Mouse (Mus musculus): ENCODE data around the gene Ccl21a. TPM values are rescaled to one million over a fixed set of nuclear protein-coding genes. Genes with fewer than 3 reads are reported as not detected.

Gene Ccl21a
- polyA plus RNA-seq (2014; fragmentation: Illumina TruSeq; extraction: RNeasy Lipid Tissue Mini Kit (QIAGEN cat#74804); ENCODE audit: low replicate concordance) = not detected

DNA sequence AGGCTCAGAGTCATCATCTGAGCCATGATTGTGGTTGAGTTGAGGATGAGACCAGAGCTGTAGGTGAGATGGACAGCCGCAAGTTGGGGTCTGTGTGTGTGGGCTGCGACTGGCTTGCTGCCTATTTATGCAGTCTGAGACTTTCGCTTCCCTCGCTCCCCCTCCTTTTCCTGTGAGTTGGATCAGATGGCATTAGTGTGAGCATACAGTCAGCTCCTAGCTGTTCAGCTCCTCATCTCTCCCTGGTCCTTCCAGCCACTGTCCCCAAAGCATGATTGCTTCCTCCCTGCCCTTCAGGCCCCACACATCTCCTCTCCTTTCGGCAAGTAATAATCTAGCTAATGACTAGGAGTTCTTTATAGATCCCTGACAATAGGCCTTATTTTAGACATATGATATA lies at the start of gene Ccl21a:
TSS of gene Ccl21a (minus strand) at position 101 of the 400 bp plus-strand sequence.

DNA sequence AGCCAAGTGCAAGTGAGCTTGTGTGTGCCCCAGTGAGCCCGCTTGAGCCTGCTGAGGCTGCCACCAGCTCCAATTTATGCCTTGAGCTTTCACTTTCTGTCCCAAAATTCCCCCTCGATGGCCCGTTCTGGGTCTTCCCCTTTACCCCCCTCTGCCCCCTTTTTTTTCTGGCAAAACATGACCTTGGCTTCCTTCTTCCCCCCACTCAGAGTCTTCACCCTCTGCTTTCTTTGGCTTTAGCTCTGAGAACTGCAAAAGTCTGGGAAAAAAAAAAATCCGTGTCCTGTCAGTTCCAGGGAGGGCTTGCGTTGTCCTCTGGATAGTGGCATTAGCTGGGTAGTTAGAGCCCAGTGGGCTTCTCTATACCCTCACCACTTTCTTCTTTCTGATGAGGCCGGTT lies 17.3 kb downstream of the Ccl21a start, which contains the start of gene Ccl19:
TSS of gene Ccl19 (minus strand) at position 101 of the 400 bp plus-strand sequence.

DNA sequence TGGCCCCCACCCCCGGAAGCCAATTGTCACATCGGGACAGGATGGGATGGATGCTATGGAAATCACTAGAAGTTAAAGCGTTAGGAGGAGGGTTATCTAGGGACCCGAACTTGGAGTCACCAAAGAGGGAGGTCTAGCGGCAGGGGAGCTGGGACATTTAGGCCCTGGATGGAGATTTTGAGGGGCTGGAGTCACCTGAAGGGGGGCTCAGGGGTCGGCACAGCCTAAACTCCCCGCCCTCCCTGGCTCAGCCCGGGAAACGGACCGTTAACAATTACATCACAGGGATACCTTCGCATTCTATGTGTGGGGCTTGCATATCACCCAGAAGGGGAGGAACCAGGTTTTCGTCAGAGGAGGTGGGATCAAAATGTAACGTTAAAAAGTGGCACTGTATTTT lies 38.5 kb downstream of the Ccl21a start, which contains the start of gene 4930578G10Rik:
TSS of gene 4930578G10Rik (plus strand) at position 301 of the 400 bp plus-strand sequence.

Other genes with a start within 250 kb of the Ccl21a start
- not detected for gene Fam205a2, start 245.8 kb downstream of the Ccl21a start, polyA plus RNA-seq (2014; fragmentation: Illumina TruSeq; extraction: RNeasy Lipid Tissue Mini Kit (QIAGEN cat#74804); ENCODE audit: low replicate concordance)
- not detected for gene Gm10591, start 161.8 kb downstream of the Ccl21a start, polyA plus RNA-seq (2014; fragmentation: Illumina TruSeq; extraction: RNeasy Lipid Tissue Mini Kit (QIAGEN cat#74804); ENCODE audit: low replicate concordance)
- gene Gm2564, start 144.3 kb downstream of the Ccl21a start, polyA plus RNA-seq (2014; fragmentation: Illumina TruSeq; extraction: RNeasy Lipid Tissue Mini Kit (QIAGEN cat#74804); ENCODE audit: low replicate concordance) = not detected
- not detected for gene Ccl27b, start 118.7 kb downstream of the Ccl21a start, polyA plus RNA-seq (2014; fragmentation: Illumina TruSeq; extraction: RNeasy Lipid Tissue Mini Kit (QIAGEN cat#74804); ENCODE audit: low replicate concordance)
- gene Il11ra2, start 112.1 kb downstream of the Ccl21a start, polyA plus RNA-seq (2014; fragmentation: Illumina TruSeq; extraction: RNeasy Lipid Tissue Mini Kit (QIAGEN cat#74804); ENCODE audit: low replicate concordance) = not detected
- not detected for gene 4930578G10Rik, start 38.4 kb downstream of the Ccl21a start, polyA plus RNA-seq (2014; fragmentation: Illumina TruSeq; extraction: RNeasy Lipid Tissue Mini Kit (QIAGEN cat#74804); ENCODE audit: low replicate concordance)
- not detected for gene Ccl19, start 17.4 kb downstream of the Ccl21a start, polyA plus RNA-seq (2014; fragmentation: Illumina TruSeq; extraction: RNeasy Lipid Tissue Mini Kit (QIAGEN cat#74804); ENCODE audit: low replicate concordance)
- gene Fam205a1, start 79.9 kb upstream of the Ccl21a start, polyA plus RNA-seq (2014; fragmentation: Illumina TruSeq; extraction: RNeasy Lipid Tissue Mini Kit (QIAGEN cat#74804); ENCODE audit: low replicate concordance) = not detected
- gene Gm12394, start 82.8 kb upstream of the Ccl21a start, polyA plus RNA-seq (2014; fragmentation: Illumina TruSeq; extraction: RNeasy Lipid Tissue Mini Kit (QIAGEN cat#74804); ENCODE audit: low replicate concordance) = not detected
- 0.26 TPM for gene Fam205c, start 100.2 kb upstream of the Ccl21a start, polyA plus RNA-seq (2014; fragmentation: Illumina TruSeq; extraction: RNeasy Lipid Tissue Mini Kit (QIAGEN cat#74804); ENCODE audit: low replicate concordance)
- gene Phf24, start 142.7 kb upstream of the Ccl21a start, polyA plus RNA-seq (2014; fragmentation: Illumina TruSeq; extraction: RNeasy Lipid Tissue Mini Kit (QIAGEN cat#74804); ENCODE audit: low replicate concordance) = 0.22 TPM
- 0.48 TPM for gene Dnajb5, start 175.8 kb upstream of the Ccl21a start, polyA plus RNA-seq (2014; fragmentation: Illumina TruSeq; extraction: RNeasy Lipid Tissue Mini Kit (QIAGEN cat#74804); ENCODE audit: low replicate concordance)
- gene 1700022I11Rik, start 195.6 kb upstream of the Ccl21a start, polyA plus RNA-seq (2014; fragmentation: Illumina TruSeq; extraction: RNeasy Lipid Tissue Mini Kit (QIAGEN cat#74804); ENCODE audit: low replicate concordance) = not detected
- 100 TPM for gene Vcp, start 226.5 kb upstream of the Ccl21a start, polyA plus RNA-seq (2014; fragmentation: Illumina TruSeq; extraction: RNeasy Lipid Tissue Mini Kit (QIAGEN cat#74804); ENCODE audit: low replicate concordance)
- gene Fancg, start 236.5 kb upstream of the Ccl21a start, polyA plus RNA-seq (2014; fragmentation: Illumina TruSeq; extraction: RNeasy Lipid Tissue Mini Kit (QIAGEN cat#74804); ENCODE audit: low replicate concordance) = 4.8 TPM